Mouse (Mus musculus) midbrain, embryonic 11.5 days (tissue): ENCODE data around the gene Aqp12. TPM values are rescaled to one million over a fixed set of nuclear protein-coding genes. Genes with fewer than 3 reads are reported as not detected.

ENCODE experiments used
- ATAC-seq: fragments of 200-750 bp; cut with Nextera tagmentation; 2 replicates; pipeline ENCODE4 v1.8.0; 2017; ENCODE audit warnings: moderate TSS enrichment, moderate library complexity; ENCODE audit not compliant: low FRiP score
- DNase-seq: peaks from one replicate; pipeline ENCODE4 v3.0.0; 2015; ENCODE audit warnings: low spot score; ENCODE audit errors: missing footprints
- H3K27ac ChIP-seq: fragments of 300-500 bp; sonication (generic); 2 replicates; pipeline ENCODE4 v1.5.1; 2014; ENCODE audit warnings: low read depth, low read length
- H3K27me3 ChIP-seq: fragments of 300-500 bp; sonication (generic); 2 replicates; pipeline ENCODE4 v1.6.1; 2014; ENCODE audit warnings: mild to moderate bottlenecking, low read length, moderate library complexity, mixed read lengths; ENCODE audit not compliant: control insufficient read depth, insufficient read depth
- H3K36me3 ChIP-seq: fragments of 300-500 bp; sonication (generic); 2 replicates; pipeline ENCODE4 v1.6.1; 2014; ENCODE audit warnings: mild to moderate bottlenecking, low read length, moderate library complexity, mixed read lengths; ENCODE audit not compliant: control insufficient read depth, insufficient read depth
- H3K4me1 ChIP-seq: fragments of 300-500 bp; sonication (generic); 2 replicates; pipeline ENCODE4 v1.6.1; 2014; ENCODE audit warnings: low read length; ENCODE audit not compliant: control insufficient read depth, insufficient read depth
- H3K4me2 ChIP-seq: fragments of 300-500 bp; sonication (generic); 2 replicates; pipeline ENCODE4 v1.6.1; 2014; ENCODE audit warnings: mild to moderate bottlenecking, moderate library complexity
- H3K4me3 ChIP-seq: fragments of 300-500 bp; sonication (generic); 2 replicates; pipeline ENCODE4 v1.5.1; 2014; ENCODE audit warnings: low read depth, low read length
- H3K9ac ChIP-seq: fragments of 300-500 bp; sonication (generic); 2 replicates; pipeline ENCODE4 v1.6.1; 2014; ENCODE audit warnings: low read length
- H3K9me3 ChIP-seq: fragments of 300-500 bp; sonication (generic); 2 replicates; pipeline ENCODE4 v1.6.1; 2016; ENCODE audit warnings: low read length; ENCODE audit not compliant: control insufficient read depth
- WGBS: fragments of 180-500 bp; shearing (Covaris S2); extraction: QIAGEN DNeasy Blood & Tissue Kit; methylation state at CpG from one replicate; pipeline ENCODE4 v1.1.7; 2014; 5-methylcytosine and 5-hydroxymethylcytosine counted together
- polyA plus RNA-seq: library from polyadenylated mRNA; unstranded; fragments of >200 nt; fragmentation: Nextera tagmentation; extraction: Ambion mirVana; gene quantifications from 2 replicates; pipeline ENCODE4 v1.2.1, GENCODE M21; 2014

Aqp12 gene
- polyA plus RNA-seq, 1 experiment from 2014 or later = not detected

- WGBS = 80% methylated on average over 7 of the region's 7 CpGs
- H3K27ac ChIP-seq = no peak overlapping the region
- DNase-seq (no peak), ATAC-seq (no peak)
- no peak overlapping the region for H3K4me3 ChIP-seq
- H3K9me3 ChIP-seq = no peaks in the 10 kb centered on the region
- no peaks in the 10 kb centered on the region for H3K4me1 ChIP-seq
- no peaks in the 10 kb centered on the region for H3K27me3 ChIP-seq
- no peak overlapping the region for H3K4me2 ChIP-seq
- no peak overlapping the region for H3K9ac ChIP-seq
- H3K36me3 ChIP-seq = no peaks in the 10 kb centered on the region
Measured at GRCm38 (mm10) chr1:93012103-93012585, 6.0 kb downstream of the Aqp12 start.

- no peak overlapping the region for H3K4me3 ChIP-seq
- no peak for DNase-seq
- no peaks in the 10 kb centered on the region for H3K36me3 ChIP-seq
- WGBS = 77% methylated on average over 4 of the region's 4 CpGs
- no peak overlapping the region for H3K9ac ChIP-seq
- H3K4me1 ChIP-seq = no peaks in the 10 kb centered on the region
- ATAC-seq = no peak
- H3K27me3 ChIP-seq = no peaks in the 10 kb centered on the region
- H3K4me2 ChIP-seq = no peak overlapping the region
- no peaks in the 10 kb centered on the region for H3K9me3 ChIP-seq
- H3K27ac ChIP-seq = no peak overlapping the region
Measured at GRCm38 (mm10) chr1:93013367-93013766, 7.2 kb downstream of the Aqp12 start.

DNA sequence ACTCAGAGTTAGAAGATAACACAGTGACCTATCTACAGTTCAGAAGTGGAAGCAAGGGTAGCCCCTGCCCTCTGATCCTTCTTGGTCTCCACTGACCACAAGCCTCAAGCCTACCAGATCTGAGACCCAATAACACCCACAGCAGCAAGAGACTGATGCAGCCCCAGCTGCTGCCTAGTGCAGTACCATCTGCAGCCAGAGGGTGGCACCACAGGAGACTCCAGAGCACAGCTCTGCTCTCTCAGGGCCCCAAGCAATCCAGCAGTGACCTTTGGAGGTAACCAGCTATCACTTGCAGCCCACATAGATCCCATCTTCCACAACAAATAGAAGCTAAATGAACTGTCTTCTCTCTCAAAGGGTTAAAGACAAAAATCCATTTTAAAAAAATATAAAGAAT, 8.3 kb downstream of the Aqp12 start:
- Histone ChIP-seq H3K4me1 (no peaks in the 10 kb centered on the region), H3K9me3 (no peaks in the 10 kb centered on the region), H3K4me2 (no peak overlapping the region), H3K4me3 (no peak overlapping the region), H3K27ac (no peak overlapping the region), H3K9ac (no peak overlapping the region), H3K27me3 (no peaks in the 10 kb centered on the region), H3K36me3 (no peaks in the 10 kb centered on the region; the same call in 1 of the 2 replicates)
- ATAC-seq (peak; percentile 61), DNase-seq (peak; percentile 95)

DNA sequence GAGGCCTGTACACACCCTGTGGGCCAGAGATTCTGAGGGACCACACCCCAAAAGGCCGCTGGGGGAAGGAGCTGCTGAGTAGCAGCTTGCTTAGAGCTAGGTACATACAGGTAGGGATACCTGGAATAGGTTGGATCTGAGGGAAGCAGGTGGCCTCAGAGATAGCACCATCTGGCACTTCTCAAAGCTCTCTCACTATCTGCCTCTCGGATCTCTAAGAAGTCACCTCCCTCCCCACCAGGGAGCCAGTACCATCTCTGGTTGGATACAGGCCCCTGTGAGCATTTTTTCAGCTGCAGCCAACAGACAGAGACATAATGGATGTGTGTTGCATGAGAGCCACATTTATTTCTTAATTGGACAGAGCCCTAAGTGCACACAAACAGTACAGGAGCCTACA, 9.0 kb downstream of the Aqp12 start:
- Histone ChIP-seq H3K4me2 (no peak overlapping the region), H3K27me3 (no peaks in the 10 kb centered on the region), H3K4me1 (no peaks in the 10 kb centered on the region), H3K9me3 (no peaks in the 10 kb centered on the region), H3K4me3 (no peak overlapping the region), H3K9ac (no peak overlapping the region), H3K27ac (no peak overlapping the region), H3K36me3 (peaks cover under 1% of the 10 kb centered on the region; the same call in 1 of the 2 replicates)
- WGBS = 62% methylated on average over 2 of the region's 2 CpGs
- ATAC-seq (no peak), DNase-seq (no peak)

DNA sequence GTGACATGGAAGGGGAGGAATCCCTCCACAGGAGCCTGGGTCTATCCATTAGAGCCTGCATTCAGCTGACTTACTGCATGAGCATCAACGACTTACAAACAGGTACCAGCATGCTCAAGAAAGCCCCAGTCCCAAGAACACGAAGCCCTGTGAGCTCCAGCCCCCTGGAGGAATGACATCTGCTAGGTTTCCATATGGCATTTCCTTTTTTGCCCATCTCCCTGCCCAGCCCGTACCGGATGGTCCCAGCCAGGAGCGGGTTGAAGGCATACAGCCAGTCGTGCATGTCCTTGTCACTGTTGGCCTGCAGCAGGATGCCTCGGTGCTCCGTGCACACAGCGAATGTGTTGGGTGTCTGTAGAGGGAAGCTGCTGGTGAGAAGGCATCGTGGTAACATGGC, 12.6 kb downstream of the Aqp12 start:
- H3K4me3 ChIP-seq = no peak overlapping the region
- H3K4me2 ChIP-seq = no peak overlapping the region
- no peak overlapping the region for H3K9ac ChIP-seq
- no peaks in the 10 kb centered on the region for H3K9me3 ChIP-seq
- no peaks in the 10 kb centered on the region for H3K27me3 ChIP-seq
- DNase-seq = no peak
- no peak overlapping the region for H3K27ac ChIP-seq
- H3K36me3 ChIP-seq = peaks cover 3% of the 10 kb centered on the region; the same call in 1 of the 2 replicates
- no peaks in the 10 kb centered on the region for H3K4me1 ChIP-seq
- WGBS = 89% methylated on average over 10 of the region's 10 CpGs
- ATAC-seq = no peak

GRCm38 (mm10) chr1:93020602-93021001, 14.5 kb downstream of the Aqp12 start:
- H3K36me3 ChIP-seq = peaks cover 3% of the 10 kb centered on the region; the same call in 1 of the 2 replicates
- no peak overlapping the region for H3K27ac ChIP-seq
- H3K4me2 ChIP-seq = no peak overlapping the region
- no peak overlapping the region for H3K9ac ChIP-seq
- H3K9me3 ChIP-seq = no peaks in the 10 kb centered on the region
- no peak for DNase-seq
- ATAC-seq = no peak
- no peak overlapping the region for H3K4me3 ChIP-seq
- H3K4me1 ChIP-seq = no peaks in the 10 kb centered on the region
- 90% methylated on average over 4 of the region's 4 CpGs for WGBS
- H3K27me3 ChIP-seq = no peaks in the 10 kb centered on the region

DNA sequence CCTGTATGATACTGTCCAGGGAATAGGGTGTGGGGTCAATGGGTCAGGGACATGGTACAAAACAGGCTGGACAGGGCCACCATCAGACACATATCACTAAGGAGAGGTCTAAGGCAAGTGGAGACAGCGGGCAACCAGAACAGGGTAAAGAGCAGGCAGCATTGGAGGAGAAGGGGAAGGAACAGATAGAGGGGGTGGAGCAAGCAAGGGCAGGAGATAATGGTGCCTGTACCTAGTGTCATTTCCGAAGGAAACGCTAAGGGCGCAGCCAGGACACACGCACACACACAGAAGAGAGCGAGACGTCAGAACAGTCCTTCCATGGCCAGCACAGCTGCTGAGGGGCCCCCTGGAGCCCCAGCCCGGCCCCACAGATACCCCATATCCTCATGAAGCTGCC, 20.5 kb downstream of the Aqp12 start:
- Histone ChIP-seq H3K9me3 (no peaks in the 10 kb centered on the region), H3K36me3 (no peaks in the 10 kb centered on the region)
- WGBS = 94% methylated on average over 8 of the region's 8 CpGs

GRCm38 (mm10) chr1:93029387-93029786, 23.3 kb downstream of the Aqp12 start:
- no peak overlapping the region for H3K9ac ChIP-seq
- WGBS = 96% methylated on average over 10 of the region's 10 CpGs
- no peak overlapping the region for H3K27ac ChIP-seq
- H3K4me1 ChIP-seq = no peaks in the 10 kb centered on the region
- H3K4me2 ChIP-seq = no peak overlapping the region
- ATAC-seq = no peak
- H3K36me3 ChIP-seq = no peaks in the 10 kb centered on the region
- DNase-seq = no peak
- no peak overlapping the region for H3K4me3 ChIP-seq
- H3K27me3 ChIP-seq = no peaks in the 10 kb centered on the region
- no peaks in the 10 kb centered on the region for H3K9me3 ChIP-seq

More for the DNA sequence above, 20.5 kb downstream of the Aqp12 start:
- ATAC-seq = no peak
- no peak overlapping the region for H3K4me2 ChIP-seq
- no peak for DNase-seq
- H3K27me3 ChIP-seq = no peaks in the 10 kb centered on the region
- no peak overlapping the region for H3K27ac ChIP-seq
- H3K9ac ChIP-seq = no peak overlapping the region
- no peak overlapping the region for H3K4me3 ChIP-seq
- H3K4me1 ChIP-seq = no peaks in the 10 kb centered on the region

DNA sequence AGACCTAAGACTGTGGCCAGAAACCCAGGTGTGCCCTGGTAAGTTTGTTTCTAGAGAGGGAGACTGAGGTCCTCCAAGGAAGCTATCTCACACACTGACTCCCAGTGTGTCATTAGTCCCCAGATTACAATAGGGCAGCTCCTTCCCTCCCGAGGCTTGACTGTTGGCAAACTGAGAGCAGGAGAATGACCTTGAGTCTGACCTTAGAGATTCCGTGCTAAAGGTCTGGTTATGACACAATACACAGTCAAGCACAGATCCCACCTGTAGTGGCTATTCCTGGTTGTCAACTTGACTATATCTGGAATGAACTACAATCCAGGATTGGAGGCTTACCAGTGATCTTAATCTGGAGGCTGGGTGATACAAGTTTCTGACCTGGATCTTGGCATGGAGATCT, 23.9 kb downstream of the Aqp12 start:
- H3K27me3 ChIP-seq = no peaks in the 10 kb centered on the region
- no peaks in the 10 kb centered on the region for H3K36me3 ChIP-seq
- no peak overlapping the region for H3K27ac ChIP-seq
- no peak overlapping the region for H3K4me2 ChIP-seq
- no peak for ATAC-seq
- no peak for DNase-seq
- H3K4me3 ChIP-seq = no peak overlapping the region
- H3K4me1 ChIP-seq = no peaks in the 10 kb centered on the region
- H3K9ac ChIP-seq = no peak overlapping the region
- 80% methylated on average over 2 of the region's 2 CpGs for WGBS
- H3K9me3 ChIP-seq = no peaks in the 10 kb centered on the region

GRCm38 (mm10) chr1:93031199-93031598, 25.1 kb downstream of the Aqp12 start:
- no peak overlapping the region for H3K4me3 ChIP-seq
- H3K9me3 ChIP-seq = no peaks in the 10 kb centered on the region
- no peak for DNase-seq
- 96% methylated on average over 3 of the region's 3 CpGs for WGBS
- H3K27me3 ChIP-seq = no peaks in the 10 kb centered on the region
- H3K27ac ChIP-seq = no peak overlapping the region
- H3K9ac ChIP-seq = no peak overlapping the region
- no peak for ATAC-seq
- no peaks in the 10 kb centered on the region for H3K36me3 ChIP-seq
- H3K4me1 ChIP-seq = no peaks in the 10 kb centered on the region
- H3K4me2 ChIP-seq = no peak overlapping the region
